Mouse (Mus musculus) frontal cortex, adult 2 months (tissue): ENCODE measurements around the gene Ifit3. TPM values are rescaled to one million over a fixed set of nuclear protein-coding genes. Genes with fewer than 3 reads are reported as not detected.
A peak's percentile ranks its signal among the peaks of the same experiment; 100 is the strongest.
"Not testable (repeated sequence)": the region's sequence is repeated elsewhere in the genome, so short reads cannot be mapped to it uniquely, and the experiment has no call there.

ENCODE experiments used
- DNase-seq, 2 experiments: peaks; one replicate each; pipeline ENCODE4 v3.0.0; 2022; ENCODE audit warnings: low spot score in 1 of 2; ENCODE audit errors: extremely low spot score in 1 of 2
- polyA plus RNA-seq: library from polyadenylated mRNA; depleted of rRNA; stranded (reverse); fragments of >200 nt; gene quantifications from 2 replicates; pipeline ENCODE4 v1.2.3, GENCODE M21; 2012

Ifit3 gene
- polyA plus RNA-seq, 1 experiment: 25.6 TPM

GRCm38 (mm10) chr19:34587898-34588692 lies 4.8 kb downstream of the Ifit3 start:
- DNase-seq: peak in 1 of 2 experiments; percentile 33

GRCm38 (mm10) chr19:34588959-34589358 lies 5.6 kb downstream of the Ifit3 start:
- DNase-seq: no peak

- no peak for DNase-seq
These were observed 10.1 kb downstream of the Ifit3 start for GRCm38 (mm10) chr19:34593456-34593855.

GRCm38 (mm10) chr19:34594523-34594922 lies 11.2 kb downstream of the Ifit3 start:
- DNase-seq: not testable (repeated sequence)

GRCm38 (mm10) chr19:34596811-34597210 lies 13.5 kb downstream of the Ifit3 start:
- DNase-seq: no peak

GRCm38 (mm10) chr19:34598341-34598740 lies 15.0 kb downstream of the Ifit3 start:
- DNase-seq: peak in 1 of 2 experiments; percentile 73

GRCm38 (mm10) chr19:34599250-34599649 lies 15.9 kb downstream of the Ifit3 start:
- not testable (repeated sequence) for DNase-seq

- not testable (repeated sequence) for DNase-seq
These were observed 18.6 kb downstream of the Ifit3 start, which contains the start of gene Ifit1bl1 for GRCm38 (mm10) chr19:34601888-34602287. Ifit1bl1 (minus strand) TSS chr19:34601956.

- DNase-seq: no peak
These were observed 22.1 kb downstream of the Ifit3 start for GRCm38 (mm10) chr19:34605472-34605871.

GRCm38 (mm10) chr19:34607237-34608051 lies 24.1 kb downstream of the Ifit3 start, which contains the start of gene Ifit3b:
Ifit3b (plus strand) TSS chr19:34607970.
- peak in 1 of 2 experiments; percentile 39 for DNase-seq

- not testable (repeated sequence) for DNase-seq
These were observed 26.8 kb downstream of the Ifit3 start for GRCm38 (mm10) chr19:34610118-34610517.

GRCm38 (mm10) chr19:34612243-34613001 lies 29.1 kb downstream of the Ifit3 start:
- not testable (repeated sequence) for DNase-seq

GRCm38 (mm10) chr19:34620871-34621270 lies 37.5 kb downstream of the Ifit3 start:
- DNase-seq: no peak

- DNase-seq: no peak
These were observed 40.5 kb downstream of the Ifit3 start for GRCm38 (mm10) chr19:34623781-34624180.

GRCm38 (mm10) chr19:34624663-34625062 lies 41.3 kb downstream of the Ifit3 start:
- no peak for DNase-seq

GRCm38 (mm10) chr19:34627496-34627895 lies 44.2 kb downstream of the Ifit3 start:
- no peak for DNase-seq

GRCm38 (mm10) chr19:34631487-34631886 lies 48.2 kb downstream of the Ifit3 start:
- DNase-seq: no peak

- DNase-seq: no peak
These were observed 50.2 kb downstream of the Ifit3 start for GRCm38 (mm10) chr19:34633484-34633883.

- DNase-seq: peak; percentile 40 to 79
These were observed 53.7 kb downstream of the Ifit3 start for GRCm38 (mm10) chr19:34636933-34637557.
